Mouse (Mus musculus) liver, postnatal 0 days (tissue): Measurements from ENCODE around the gene Wrap73. TPM values are rescaled to one million over a fixed set of nuclear protein-coding genes. Genes with fewer than 3 reads are reported as not detected.

Experiments used
- ATAC-seq: fragments of 200-750 bp; cut with Nextera tagmentation; 2 replicates; pipeline ENCODE4 v1.8.0; 2017; ENCODE audit warnings: mild to moderate bottlenecking, moderate library complexity
- DNase-seq: peaks from one replicate; pipeline ENCODE4 v3.0.0-alpha.2; 2016
- H3K27ac ChIP-seq: fragments of 300-500 bp; sonication (generic); 2 replicates; pipeline ENCODE4 v1.5.1; 2014; ENCODE audit warnings: antibody characterized with exemption, moderate library complexity, mild to moderate bottlenecking, low read depth
- H3K27me3 ChIP-seq: fragments of 300-500 bp; sonication (generic); 2 replicates; pipeline ENCODE4 v1.6.1; 2014; ENCODE audit warnings: low read length, control low read depth, mixed read lengths; ENCODE audit not compliant: insufficient read depth
- H3K36me3 ChIP-seq: fragments of 300-500 bp; sonication (generic); replicated peaks from 2 replicates; pipeline ENCODE4 v1.6.1; 2014; ENCODE audit warnings: mild to moderate bottlenecking, control low read depth, low read length, moderate library complexity, mixed read lengths; ENCODE audit not compliant: insufficient read depth
- H3K4me1 ChIP-seq: fragments of 300-500 bp; sonication (generic); 2 replicates; pipeline ENCODE4 v1.6.1; 2014; ENCODE audit warnings: antibody characterized with exemption, mild to moderate bottlenecking, control low read depth; ENCODE audit not compliant: insufficient read depth
- H3K4me2 ChIP-seq: fragments of 300-500 bp; sonication (generic); 2 replicates; pipeline ENCODE4 v1.6.1; 2014; ENCODE audit warnings: low read depth, mild to moderate bottlenecking, low read length, moderate library complexity, mixed read lengths
- H3K4me3 ChIP-seq: fragments of 300-500 bp; sonication (generic); 2 replicates; pipeline ENCODE4 v1.5.1; 2014; ENCODE audit warnings: low read depth, low read length
- H3K9ac ChIP-seq: fragments of 300-500 bp; sonication (generic); replicated peaks from 2 replicates; pipeline ENCODE4 v1.6.1; 2014; ENCODE audit warnings: mild to moderate bottlenecking, moderate library complexity
- H3K9me3 ChIP-seq: fragments of 300-500 bp; sonication (generic); 2 replicates; pipeline ENCODE4 v1.6.1; 2016; ENCODE audit warnings: mild to moderate bottlenecking, control low read depth, low read length, mixed read lengths
- CTCF ChIP-seq: sonication (generic); IDR thresholded peaks from 2 replicates; pipeline ENCODE4 v1.5.1; 2016; ENCODE audit warnings: antibody characterized with exemption, low read depth
- EP300 ChIP-seq: IDR thresholded peaks from 2 replicates; pipeline ENCODE4 v1.6.1; 2016; ENCODE audit warnings: antibody characterized with exemption, low read depth, mild to moderate bottlenecking
- WGBS: fragments of 180-500 bp; shearing (Covaris S2); extraction: QIAGEN DNeasy Blood & Tissue Kit; methylation state at CpG from one replicate; pipeline ENCODE4 v1.1.7; 2014; ENCODE audit not compliant: insufficient replicate concordance; 5-methylcytosine and 5-hydroxymethylcytosine counted together
- polyA plus RNA-seq: library from polyadenylated mRNA; unstranded; fragments of >200 nt; fragmentation: Nextera tagmentation; extraction: Ambion mirVana; gene quantifications from 2 replicates; pipeline ENCODE4 v1.2.1, GENCODE M21; 2015

Gene Wrap73
- polyA plus RNA-seq, 1 experiment from 2014 or later = 14.1 TPM

DNA sequence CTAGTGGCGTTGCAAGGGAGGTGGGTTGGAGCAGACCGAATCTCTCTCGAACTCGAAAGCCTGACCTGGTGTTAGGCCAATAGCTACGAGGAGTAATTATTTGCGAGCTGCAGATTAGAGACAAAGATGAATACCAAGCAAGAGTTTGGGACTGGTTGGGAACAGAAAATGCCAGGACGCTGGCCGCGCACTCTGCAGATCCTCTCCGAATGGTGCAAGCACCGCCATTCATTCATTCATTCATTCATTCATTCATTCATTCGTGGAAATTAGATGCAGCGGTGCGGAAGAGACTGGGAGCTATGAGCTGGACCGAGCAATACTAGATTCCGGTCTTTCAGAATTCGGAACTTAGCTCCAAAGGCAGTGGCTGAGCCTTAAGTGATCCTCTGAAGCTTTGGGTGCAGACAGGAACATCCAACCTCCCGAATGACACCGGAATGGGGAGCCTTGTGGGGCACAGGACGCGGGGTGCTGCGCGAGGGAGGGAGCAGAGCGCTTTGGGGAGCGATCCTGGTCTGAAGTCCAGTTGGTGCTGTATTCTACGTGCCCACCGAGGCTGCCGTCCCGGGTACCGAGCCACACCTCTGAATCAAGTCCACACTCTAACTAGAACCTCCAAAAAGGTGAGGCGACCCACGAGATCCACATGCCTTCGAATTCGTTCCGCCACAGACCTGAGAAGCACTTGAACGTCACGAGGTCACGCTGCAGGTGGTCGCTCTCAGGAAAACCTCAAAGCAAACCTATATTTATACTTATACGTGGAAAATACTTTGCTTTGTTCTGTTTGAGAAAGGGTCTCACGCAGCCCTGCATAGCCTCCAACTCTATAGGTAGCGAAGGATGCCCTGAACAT is 934 bp upstream of the Wrap73 start:
- Histone ChIP-seq H3K27ac (no peak overlapping the region), H3K36me3 (peaks cover 2% of the 10 kb centered on the region; the same call in 1 of the 2 replicates), H3K4me1 (peaks cover 26% of the 10 kb centered on the region), H3K4me3 (peak overlapping the region; percentile 95), H3K27me3 (peaks cover 57% of the 10 kb centered on the region), H3K4me2 (peak overlapping the region; percentile 96), H3K9ac (no peak overlapping the region), H3K9me3 (no peaks in the 10 kb centered on the region)
- WGBS = 1% methylated on average over 42 of the region's 42 CpGs
- DNase-seq (no peak), ATAC-seq (no peak)
- TF ChIP-seq CTCF = no peak

DNA sequence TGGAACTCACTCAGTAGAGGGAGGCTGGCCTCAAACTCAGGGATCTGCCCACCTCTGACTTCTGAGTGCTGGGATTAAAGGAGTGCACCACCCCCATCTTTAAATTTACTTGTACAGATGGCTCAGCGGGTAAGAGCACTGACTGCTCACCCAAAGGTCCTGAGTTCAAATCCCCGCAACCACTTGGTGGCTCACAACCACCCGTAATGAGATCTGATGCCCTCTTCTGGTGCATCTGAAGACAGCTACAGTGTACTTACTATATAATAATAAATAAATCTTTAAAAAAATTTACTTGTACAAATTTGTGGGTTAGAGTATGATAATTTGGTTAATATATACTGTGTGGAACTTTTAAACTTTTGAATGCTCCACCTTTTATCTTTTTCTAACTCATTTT is 2.5 kb downstream of the Wrap73 start:
- H3K9ac ChIP-seq = no peak overlapping the region
- no peak for DNase-seq
- no peak overlapping the region for H3K27ac ChIP-seq
- peaks cover 24% of the 10 kb centered on the region for H3K27me3 ChIP-seq
- 87% methylated on average over 3 of the region's 3 CpGs for WGBS
- no peak overlapping the region for H3K4me2 ChIP-seq
- H3K9me3 ChIP-seq = no peaks in the 10 kb centered on the region
- TF ChIP-seq CTCF (no peak), EP300 (no peak)
- H3K4me1 ChIP-seq = peaks cover 24% of the 10 kb centered on the region
- no peak overlapping the region for H3K4me3 ChIP-seq
- H3K36me3 ChIP-seq = peaks cover 7% of the 10 kb centered on the region
- ATAC-seq = no peak

DNA sequence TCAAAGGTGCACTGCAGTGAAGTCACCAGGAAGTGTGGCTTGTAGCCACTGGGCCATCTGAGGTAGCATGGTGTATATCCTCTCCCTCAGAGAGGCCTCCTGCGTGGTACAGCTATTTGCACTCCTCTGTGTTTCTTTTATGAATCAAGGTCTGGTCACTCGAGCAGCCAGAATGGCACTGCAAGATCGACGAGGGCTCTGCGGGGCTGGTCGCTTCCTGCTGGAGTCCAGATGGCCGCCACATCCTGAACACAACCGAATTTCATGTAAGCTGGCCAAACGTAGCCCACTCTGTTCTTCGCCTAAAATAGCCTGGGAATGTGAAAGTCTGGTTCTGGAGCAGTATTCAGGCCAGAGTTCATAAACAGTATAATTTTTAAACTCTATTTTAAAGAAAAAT is 4.2 kb downstream of the Wrap73 start:
- Histone ChIP-seq H3K9me3 (no peaks in the 10 kb centered on the region), H3K4me3 (no peak overlapping the region), H3K4me1 (peaks cover 12% of the 10 kb centered on the region), H3K27me3 (peaks cover 7% of the 10 kb centered on the region), H3K36me3 (peaks cover 12% of the 10 kb centered on the region), H3K9ac (no peak overlapping the region), H3K27ac (no peak overlapping the region), H3K4me2 (no peak overlapping the region)
- TF ChIP-seq EP300 (no peak), CTCF (no peak)
- 80% methylated on average over 10 of the region's 10 CpGs for WGBS
- DNase-seq (no peak), ATAC-seq (no peak)

GRCm38 (mm10) chr4:154154104-154154503 is 11.9 kb downstream of the Wrap73 start:
- Histone ChIP-seq H3K9ac (no peak overlapping the region), H3K27me3 (no peaks in the 10 kb centered on the region), H3K36me3 (peaks cover 56% of the 10 kb centered on the region), H3K27ac (peak overlapping the region; percentile 59), H3K4me2 (no peak overlapping the region), H3K4me3 (no peak overlapping the region), H3K4me1 (0 out of 2 replicates have a peak, but pooled peaks cover 3% of the 10 kb centered on the region), H3K9me3 (no peaks in the 10 kb centered on the region)
- DNase-seq (peak; percentile 42), ATAC-seq (peak; percentile 79)
- TF ChIP-seq CTCF (no peak), EP300 (no peak)
- 69% methylated on average over 11 of the region's 11 CpGs for WGBS

DNA sequence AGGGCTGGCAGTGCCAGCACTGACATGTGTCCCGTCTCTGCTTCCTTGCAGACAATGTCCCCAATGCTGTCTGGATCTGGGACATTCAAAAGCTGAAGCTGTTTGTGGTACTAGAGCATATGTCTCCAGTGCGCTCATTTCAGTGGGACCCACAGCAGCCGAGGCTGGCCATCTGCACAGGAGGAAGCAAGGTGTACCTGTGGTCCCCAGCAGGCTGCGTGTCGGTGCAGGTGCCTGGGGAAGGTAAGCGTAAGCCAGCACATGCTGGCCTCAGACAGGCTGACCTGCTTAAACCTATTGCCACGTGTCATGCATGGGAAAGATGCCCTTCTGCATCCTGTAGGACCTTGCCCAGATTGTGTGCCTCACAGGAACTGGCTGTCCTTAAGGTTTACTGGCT is 13.9 kb downstream of the Wrap73 start:
- Histone ChIP-seq H3K4me1 (peaks cover 8% of the 10 kb centered on the region; the same call in 1 of the 2 replicates), H3K27me3 (no peaks in the 10 kb centered on the region), H3K9me3 (no peaks in the 10 kb centered on the region), H3K36me3 (peaks cover 49% of the 10 kb centered on the region), H3K27ac (no peak overlapping the region), H3K9ac (no peak overlapping the region), H3K4me3 (no peak overlapping the region), H3K4me2 (no peak overlapping the region)
- no peak for ATAC-seq
- 80% methylated on average over 7 of the region's 7 CpGs for WGBS
- TF ChIP-seq CTCF = no peak
- no peak for TF ChIP-seq EP300
- DNase-seq = no peak

DNA sequence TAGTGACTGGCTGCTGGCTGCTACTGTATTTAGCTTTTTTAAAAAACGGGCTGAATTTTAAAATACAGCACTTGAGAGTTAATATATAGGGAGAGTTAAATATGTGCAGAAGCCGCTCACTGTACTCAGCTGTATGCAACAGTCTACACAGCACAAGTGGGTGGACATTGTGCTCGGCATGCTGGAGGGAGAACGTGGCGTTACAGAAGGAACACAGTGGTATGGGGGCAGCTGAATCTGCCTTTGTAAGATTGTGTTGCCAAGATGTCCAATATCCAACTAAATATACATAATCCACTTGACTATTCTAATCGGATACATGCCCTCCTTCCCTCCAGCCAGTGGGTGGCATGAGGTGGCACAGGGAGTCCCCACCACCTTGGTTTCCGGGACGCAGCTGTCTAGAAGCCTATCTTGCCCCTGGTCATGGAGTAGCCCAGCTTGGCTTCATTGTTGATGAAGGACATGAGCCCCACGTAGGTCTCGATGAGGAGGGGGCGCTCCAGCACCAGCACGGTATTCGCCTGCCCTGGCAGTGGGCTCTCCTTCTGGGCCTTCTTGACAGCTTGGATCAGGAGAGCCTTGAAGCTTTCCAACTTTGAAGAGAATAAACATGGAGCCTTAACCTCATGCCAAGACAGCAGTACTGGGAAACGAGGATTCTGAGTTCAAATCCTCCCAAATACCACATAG is 15.9 kb downstream of the Wrap73 start:
- Histone ChIP-seq H3K4me3 (no peak overlapping the region), H3K27me3 (no peaks in the 10 kb centered on the region), H3K4me2 (no peak overlapping the region), H3K9me3 (no peaks in the 10 kb centered on the region), H3K4me1 (peaks cover 20% of the 10 kb centered on the region), H3K36me3 (peaks cover 37% of the 10 kb centered on the region), H3K27ac (no peak overlapping the region), H3K9ac (no peak overlapping the region)
- DNase-seq = no peak
- TF ChIP-seq EP300 (no peak), CTCF (no peak)
- ATAC-seq = no peak
- 88% methylated on average over 14 of the region's 14 CpGs for WGBS
